Mouse (Mus musculus): Measurements from ENCODE around the gene Tbce.

- TF ChIP-seq CTCF (IDR thresholded peaks at IDR 0.05; ENCODE audit: low read depth), result no peak
- no peak for TF ChIP-seq EP300 (IDR thresholded peaks at IDR 0.05; ENCODE audit: low read depth)
Measured at GRCm38 (mm10) chr13:14040186-14040585, 748 bp upstream of the Tbce start.

All from heart, postnatal 0 days (tissue).